Mouse (Mus musculus) brown adipose tissue, adult 24 weeks (tissue): ENCODE measurements around the gene Idh3g. TPM values are rescaled to one million over a fixed set of nuclear protein-coding genes. Genes with fewer than 3 reads are reported as not detected.
A peak's percentile ranks its signal among the peaks of the same experiment; 100 is the strongest.
"Not testable (repeated sequence)": the region's sequence is repeated elsewhere in the genome, so short reads cannot be mapped to it uniquely, and the experiment has no call there.

Experiments
- H3K27ac ChIP-seq: fragments of 200-500 bp; replicated peaks from 2 replicates; pipeline ENCODE4 v1.5.1; 2012; ENCODE audit warnings: low read depth, mild to moderate bottlenecking, low read length
- H3K4me1 ChIP-seq: fragments of 200-500 bp; 2 replicates; pipeline ENCODE4 v1.6.1; 2012; ENCODE audit warnings: low read length, mixed read lengths; ENCODE audit not compliant: control insufficient read depth, insufficient read depth, insufficient read length
- H3K4me3 ChIP-seq: fragments of 200-500 bp; 2 replicates; pipeline ENCODE4 v1.5.1; 2012; ENCODE audit warnings: low read depth, mild to moderate bottlenecking, low read length, moderate library complexity; ENCODE audit not compliant: insufficient read depth
- polyA plus RNA-seq: library from polyadenylated mRNA; stranded (reverse); fragments of >200 nt; gene quantifications from 2 replicates; pipeline ENCODE4 v1.2.4, GENCODE M21; 2012; ENCODE audit not compliant: missing spikeins, insufficient read depth, insufficient read length

Gene Idh3g
- polyA plus RNA-seq, 1 experiment: 1,851 TPM

DNA sequence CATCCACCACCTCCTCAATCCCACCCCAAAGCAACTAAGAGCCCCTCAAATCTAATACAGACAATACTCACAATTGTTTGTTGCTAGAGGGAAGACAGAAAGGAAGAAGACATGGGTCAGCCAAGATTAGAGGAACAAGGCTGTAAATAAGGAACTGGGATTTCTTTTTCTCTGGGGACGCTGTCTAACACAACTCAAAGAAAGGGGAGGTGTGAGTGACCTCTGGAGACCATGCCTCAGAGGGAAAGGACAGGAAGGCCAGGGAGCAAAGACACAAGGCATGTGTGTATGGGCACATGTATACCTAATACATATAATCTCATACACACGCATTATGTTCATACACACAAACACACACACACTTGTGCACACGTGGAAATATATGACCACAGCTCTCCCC lies 4.5 kb downstream of the Idh3g start:
- 0 out of 2 replicates have a peak overlapping the region, but pooled peaks have one; percentile 9 for H3K27ac ChIP-seq
- no peak overlapping the region for H3K4me3 ChIP-seq
- H3K4me1 ChIP-seq: peaks cover 2% of the 10 kb centered on the region; the same call in 1 of the 2 replicates

DNA sequence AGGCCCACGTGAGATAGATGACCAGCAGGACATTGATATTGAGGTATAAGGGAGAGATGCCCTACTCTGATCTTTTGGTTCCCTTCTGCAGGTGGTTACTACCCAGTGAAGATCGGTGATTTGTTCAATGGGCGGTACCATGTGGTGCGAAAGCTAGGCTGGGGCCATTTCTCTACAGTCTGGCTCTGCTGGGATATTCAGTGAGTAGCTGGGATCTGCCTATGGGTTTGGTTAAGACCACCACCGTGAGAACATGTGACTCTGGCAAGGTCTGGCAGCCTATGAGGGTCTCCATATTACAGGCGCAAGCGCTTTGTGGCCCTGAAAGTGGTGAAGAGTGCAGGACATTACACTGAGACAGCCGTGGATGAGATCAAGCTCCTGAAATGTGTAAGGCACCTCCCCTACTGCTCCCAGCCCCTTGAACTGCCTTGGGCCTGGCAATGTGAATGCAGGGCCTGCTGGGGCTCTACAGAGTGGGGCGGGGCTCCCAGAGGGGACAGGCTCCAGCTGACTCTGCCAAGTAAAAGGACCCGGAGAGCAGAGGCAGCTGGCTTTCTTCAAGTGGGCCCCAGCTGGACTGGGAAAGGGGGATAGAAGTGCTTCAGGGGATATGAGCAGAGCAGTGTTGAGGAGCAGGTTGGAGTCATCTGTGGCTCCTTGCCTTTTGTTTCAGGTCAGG lies 11.8 kb downstream of the Idh3g start:
- Histone ChIP-seq H3K4me1 (no peaks in the 10 kb centered on the region), H3K27ac (no peak overlapping the region), H3K4me3 (no peak overlapping the region)

DNA sequence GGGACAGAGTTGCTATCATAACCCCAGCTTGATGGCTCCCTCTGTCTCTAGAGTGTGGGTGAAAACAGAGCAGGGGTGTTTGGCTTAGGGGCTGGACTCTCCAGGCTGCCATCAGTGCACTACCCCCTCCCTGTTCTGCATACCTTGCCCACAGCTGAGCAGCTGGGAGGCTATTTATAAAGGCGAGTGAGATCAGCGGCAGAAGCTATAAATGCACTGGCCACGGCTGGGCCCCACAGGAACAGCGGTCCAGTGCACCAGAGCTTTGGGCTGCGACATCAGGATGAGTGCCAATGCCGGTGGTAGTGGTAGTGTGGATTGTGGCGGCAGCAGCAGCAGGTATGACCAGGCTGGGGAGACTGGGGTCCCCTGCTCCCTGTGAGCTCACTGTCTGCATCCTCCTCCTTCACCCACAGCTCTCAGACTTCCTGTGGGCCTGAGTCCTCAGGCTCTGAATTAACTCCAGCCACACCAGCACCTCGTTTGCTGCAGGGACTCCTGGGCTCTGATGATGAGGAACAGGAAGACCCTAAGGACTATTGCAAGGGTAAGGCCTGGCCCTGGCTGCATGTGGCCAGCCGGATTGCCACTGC lies 12.4 kb downstream of the Idh3g start, which contains the start of gene Srpk3:
Srpk3 (plus strand) TSS at position 238 of the 593 bp plus-strand sequence.
- Histone ChIP-seq H3K4me1 (no peaks in the 10 kb centered on the region), H3K4me3 (no peak within 1 kb of the TSS), H3K27ac (no peak within 1 kb of the TSS)

DNA sequence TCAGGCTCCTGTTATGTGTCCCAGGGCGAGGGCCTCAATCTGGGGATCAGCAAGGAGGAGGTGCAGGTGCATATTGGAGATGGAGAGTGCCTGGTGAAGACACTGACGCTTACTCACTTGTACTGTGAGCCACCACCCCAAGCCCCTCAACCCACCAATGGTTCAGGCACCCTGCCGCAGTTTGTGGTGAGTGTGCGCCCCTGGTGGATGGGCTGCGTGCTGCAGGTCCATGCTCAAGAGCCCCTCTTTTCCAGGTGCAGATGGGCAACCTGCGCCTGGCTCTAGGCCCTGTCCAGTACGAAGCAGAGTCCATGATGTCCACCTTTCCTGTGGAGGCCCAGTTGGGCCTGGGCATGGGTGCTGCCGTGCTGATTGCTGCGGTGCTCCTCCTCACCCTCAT lies 19.4 kb downstream of the Idh3g start:
- no peaks in the 10 kb centered on the region for H3K4me1 ChIP-seq
- H3K4me3 ChIP-seq: no peak overlapping the region
- H3K27ac ChIP-seq: no peak overlapping the region

DNA sequence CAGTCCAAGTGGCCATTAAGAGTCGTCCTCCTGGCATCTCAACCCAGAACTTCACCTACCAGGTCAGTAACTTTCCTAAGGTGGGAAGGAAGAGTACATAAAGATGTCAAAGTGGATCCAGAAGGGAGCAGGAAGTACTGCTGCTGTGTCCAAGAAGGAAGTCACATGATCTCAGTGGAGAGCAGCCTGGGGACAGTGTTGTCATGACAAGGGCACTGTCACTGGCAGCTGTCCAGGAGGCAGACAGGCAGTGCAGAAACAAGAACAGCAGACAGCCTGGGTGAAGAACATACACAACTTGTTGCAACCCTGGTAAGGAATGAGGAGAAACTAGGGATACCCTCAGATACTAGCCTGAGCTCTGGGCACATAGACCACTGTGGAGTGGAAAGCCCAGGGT lies 21.4 kb downstream of the Idh3g start:
- H3K4me3 ChIP-seq: no peak overlapping the region
- peak overlapping the region; percentile 21; the same call in 1 of the 2 replicates for H3K27ac ChIP-seq
- H3K4me1 ChIP-seq: no peaks in the 10 kb centered on the region

DNA sequence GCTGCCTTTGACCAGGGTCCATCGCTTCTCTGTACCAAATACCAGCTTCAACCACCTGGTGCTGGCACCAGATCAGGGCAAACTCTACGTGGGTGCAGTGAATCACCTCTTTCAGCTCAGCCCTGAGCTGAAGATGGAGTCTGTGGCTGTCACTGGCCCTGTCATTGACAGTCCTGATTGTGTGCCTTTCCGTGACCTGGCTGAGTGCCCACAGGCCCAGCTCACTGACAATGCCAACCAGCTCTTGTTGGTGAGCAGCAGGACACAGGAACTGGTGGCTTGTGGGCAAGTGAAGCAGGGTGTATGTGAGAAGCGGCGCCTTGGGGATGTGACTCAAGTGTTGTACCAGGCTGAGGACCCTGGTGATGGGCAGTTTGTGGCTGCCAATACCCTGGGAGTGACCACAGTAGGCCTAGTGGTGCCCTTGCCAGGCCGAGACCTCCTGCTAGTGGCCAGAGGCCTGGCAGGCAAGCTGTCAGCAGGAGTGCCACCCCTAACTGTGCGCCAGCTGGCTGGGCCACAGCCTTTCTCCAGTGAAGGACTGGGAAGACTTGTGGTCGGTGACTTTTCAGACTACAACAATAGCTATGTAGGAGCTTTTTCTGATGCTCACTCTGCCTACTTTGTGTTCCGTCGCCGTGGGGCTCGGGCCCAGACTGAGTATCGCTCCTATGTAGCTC lies 27.9 kb downstream of the Idh3g start:
- Histone ChIP-seq H3K27ac (no peak overlapping the region), H3K4me1 (no peaks in the 10 kb centered on the region), H3K4me3 (no peak overlapping the region)

DNA sequence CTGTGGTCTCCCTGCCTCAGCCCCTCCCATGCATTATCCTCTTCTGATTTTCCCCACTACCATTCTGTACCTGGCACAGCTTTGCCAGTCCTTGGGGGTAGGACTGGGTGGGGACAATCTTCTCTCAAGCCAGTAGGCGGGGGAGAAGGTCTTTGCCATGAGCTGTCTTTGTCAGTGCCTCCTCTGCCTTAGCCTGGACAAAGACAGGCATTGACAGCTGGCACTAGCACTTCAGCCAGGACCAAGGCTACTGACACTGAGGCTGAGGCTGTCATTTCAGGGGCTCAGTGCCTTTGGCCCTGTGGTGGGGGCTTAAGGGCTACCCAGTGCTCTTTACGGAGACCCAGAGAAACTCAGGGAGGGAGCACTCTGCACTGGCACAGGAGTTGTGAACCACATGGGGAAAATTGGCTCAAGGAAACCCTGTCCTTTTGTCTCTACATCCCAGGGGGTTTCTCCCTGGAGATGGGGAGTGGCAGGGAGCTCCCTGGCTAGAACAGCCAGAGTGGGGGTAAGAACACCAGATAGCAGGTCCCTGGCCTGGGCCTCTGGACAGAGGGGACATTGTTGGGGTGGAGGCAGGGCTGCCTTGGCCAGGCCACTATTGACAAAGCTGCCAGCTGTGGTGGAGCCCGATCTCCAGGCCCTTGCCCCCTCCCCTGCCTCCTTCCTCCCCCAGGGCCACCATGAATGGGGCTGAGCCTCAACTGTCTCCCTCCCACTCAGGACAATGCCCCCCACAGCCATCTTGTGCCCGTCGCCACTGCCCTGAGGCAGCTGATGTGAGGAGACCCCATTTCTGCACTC lies 30.2 kb downstream of the Idh3g start, which contains the start of gene Plxnb3:
Plxnb3 (plus strand) TSS at position 757 of the 807 bp plus-strand sequence.
- H3K4me1 ChIP-seq: no peaks in the 10 kb centered on the region
- no peak within 1 kb of the TSS for H3K4me3 ChIP-seq
- no peak within 1 kb of the TSS for H3K27ac ChIP-seq

DNA sequence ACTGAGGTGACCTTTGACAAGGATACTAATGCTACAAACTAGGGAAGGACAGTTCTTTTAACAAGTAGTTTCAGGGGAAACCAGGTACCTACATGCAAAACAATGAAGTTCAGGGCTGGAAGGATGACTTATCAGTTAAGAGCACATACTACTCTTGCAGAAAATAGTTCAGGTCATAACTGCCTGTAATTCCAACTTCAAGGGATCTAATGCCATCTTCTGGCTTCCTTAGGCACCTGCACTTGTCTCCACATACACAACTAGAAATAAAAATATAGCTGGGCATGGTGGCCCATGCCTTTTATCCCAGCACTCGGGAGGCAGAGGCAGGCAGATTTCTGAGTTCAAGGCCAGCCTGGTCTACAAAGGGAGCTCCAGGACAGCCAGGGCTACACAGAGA lies 37.7 kb downstream of the Idh3g start:
- Histone ChIP-seq H3K4me3 (no peak overlapping the region), H3K27ac (no peak overlapping the region), H3K4me1 (no peaks in the 10 kb centered on the region)

DNA sequence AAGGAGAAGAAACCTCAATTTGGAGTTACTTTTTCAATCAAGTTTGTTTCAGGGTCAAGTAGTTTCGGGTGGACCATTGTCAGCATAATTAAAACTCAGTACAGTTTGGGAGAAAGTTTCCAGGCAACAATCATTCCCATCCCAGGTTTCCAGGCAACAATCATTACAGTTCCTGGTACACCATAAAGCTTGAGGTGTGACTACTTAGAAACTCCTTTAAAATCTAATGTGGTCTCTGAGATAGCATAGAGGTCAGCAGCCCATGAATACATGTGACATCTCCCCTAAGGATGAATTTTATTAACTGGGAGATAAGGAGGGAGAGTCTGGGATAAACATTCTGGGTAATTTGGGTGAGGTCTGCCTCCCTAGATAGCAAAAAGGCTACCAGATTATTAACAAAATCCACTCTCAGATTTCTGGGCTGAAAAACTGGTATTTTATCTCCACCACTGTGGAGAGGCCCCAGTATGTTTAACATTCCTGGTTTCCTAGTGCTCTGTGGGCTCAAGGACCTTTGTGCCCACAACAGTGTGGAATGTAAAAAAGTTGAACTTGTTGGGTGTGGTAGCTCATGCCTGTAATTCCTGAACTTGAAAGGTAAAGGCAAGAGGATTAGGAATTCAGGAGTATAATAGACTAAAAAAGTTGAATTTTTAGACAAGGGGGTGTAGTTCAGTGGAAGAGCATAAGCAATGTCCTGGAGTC lies 41.8 kb downstream of the Idh3g start:
- Histone ChIP-seq H3K27ac (no peak overlapping the region), H3K4me3 (no peak overlapping the region), H3K4me1 (no peaks in the 10 kb centered on the region)

DNA sequence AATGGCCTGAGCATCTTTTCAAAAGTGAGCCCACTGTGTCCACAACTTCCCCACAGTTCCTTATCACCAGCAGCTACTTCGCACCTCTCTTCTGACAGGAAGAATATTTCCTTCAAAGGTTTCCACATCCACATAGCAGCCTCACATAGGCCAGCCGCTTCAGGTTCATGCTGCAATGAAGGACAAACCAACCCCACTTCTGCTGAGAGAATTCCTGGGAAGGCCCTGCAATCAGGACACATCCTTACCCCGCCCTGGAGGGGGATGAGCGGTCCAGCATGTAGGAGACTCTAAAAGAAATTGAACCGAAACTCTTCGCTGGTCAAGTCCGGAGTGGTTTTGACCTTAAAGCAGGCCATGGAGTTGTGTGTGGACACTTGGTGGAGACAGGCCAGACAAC lies 46.9 kb downstream of the Idh3g start:
- not testable (repeated sequence) for H3K4me1 ChIP-seq, H3K27ac ChIP-seq, H3K4me3 ChIP-seq

DNA sequence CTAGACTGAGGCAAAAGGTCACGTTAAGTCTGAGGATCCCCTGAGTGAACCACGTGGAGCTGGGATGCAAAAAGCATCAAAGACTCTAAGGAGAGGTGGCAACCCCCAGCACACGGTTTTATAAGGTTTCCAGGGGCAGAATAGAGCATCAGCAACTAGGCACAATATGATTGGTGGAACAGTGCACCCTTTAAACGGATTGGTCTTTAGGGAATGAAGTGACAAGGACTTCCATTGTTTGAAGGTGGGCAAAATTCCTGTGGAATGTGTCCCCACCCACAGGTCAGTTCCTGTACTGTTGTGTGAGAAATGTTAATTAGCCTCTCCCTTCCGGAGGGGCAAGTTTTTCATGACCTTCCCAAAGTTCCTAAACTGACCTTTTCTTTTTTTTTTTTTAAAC lies 47.5 kb downstream of the Idh3g start:
- Histone ChIP-seq H3K4me1 (no peaks in the 10 kb centered on the region), H3K4me3 (no peak overlapping the region), H3K27ac (no peak overlapping the region)

DNA sequence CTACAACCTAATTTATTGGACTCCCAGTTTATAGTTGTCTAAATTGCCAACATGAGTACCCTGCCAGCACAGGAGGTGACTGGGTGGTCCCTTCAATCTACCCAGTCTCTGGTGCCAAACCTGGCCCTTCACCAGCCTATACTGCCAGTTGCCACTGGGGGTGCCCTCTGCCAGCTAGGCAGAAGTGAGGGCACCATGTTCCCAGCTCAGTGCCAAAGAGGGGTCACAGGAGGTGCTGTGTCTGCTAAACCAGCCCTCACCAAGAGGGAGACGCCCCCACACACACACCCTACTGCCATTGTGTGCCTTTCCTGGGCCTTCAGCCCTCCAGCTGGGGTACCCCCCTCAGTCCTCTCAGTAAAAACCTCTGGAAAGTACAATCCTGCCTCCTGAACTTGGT lies 48.5 kb downstream of the Idh3g start:
- Histone ChIP-seq H3K27ac (no peak overlapping the region), H3K4me3 (no peak overlapping the region), H3K4me1 (no peaks in the 10 kb centered on the region)

DNA sequence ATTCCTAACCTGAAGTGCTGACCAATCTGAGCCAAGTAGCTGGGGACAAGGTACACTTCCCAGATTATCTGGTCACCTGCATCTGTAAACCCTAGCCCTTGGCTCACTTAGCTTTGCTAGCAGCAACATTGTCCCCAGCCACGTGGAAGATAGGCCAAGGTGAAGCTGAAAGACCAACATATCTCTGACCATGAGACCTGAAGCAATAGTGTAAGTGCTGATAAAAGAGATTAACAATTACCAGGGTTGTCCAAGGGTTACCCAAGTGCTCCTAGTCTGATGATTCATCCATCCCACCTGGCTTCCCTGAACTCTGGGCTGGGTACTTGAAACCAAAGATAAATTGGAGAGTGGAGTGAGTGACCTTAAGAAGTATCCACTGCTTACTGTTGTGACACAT lies 55.8 kb downstream of the Idh3g start:
- Histone ChIP-seq H3K4me3 (no peak overlapping the region), H3K27ac (no peak overlapping the region), H3K4me1 (no peaks in the 10 kb centered on the region)
